Comparison of ENCODE assay signal across 8 mouse cellular contexts in genomic region chr13:21993957-21994738, GRCm38 (mm10). TPM values are rescaled to one million over a fixed set of nuclear protein-coding genes. Genes with fewer than 3 reads are reported as not detected.
DNase-seq lines count a peak whose midpoint lies in the region; ATAC-seq lines count a peak whose summit lies in the region.

No protein-coding gene starts in this region.

- H3K9ac ChIP-seq in forebrain, embryonic 16.5 days (replicated peaks; ENCODE audit: low read depth, low read length): no peak overlapping the region
- H3K9ac ChIP-seq in heart, embryonic 13.5 days: no peak overlapping the region

- WGBS in forebrain, embryonic 10.5 days: 0% methylated on average over 22 of the region's 22 CpGs
- 2% methylated on average over 22 of the region's 22 CpGs for WGBS in forebrain, embryonic 16.5 days
- 2% methylated on average over 22 of the region's 22 CpGs for WGBS in heart, embryonic 13.5 days

- H3K36me3 ChIP-seq in forebrain, embryonic 10.5 days (replicated peaks): no peaks in the 10 kb centered on the region
- H3K36me3 ChIP-seq in forebrain, embryonic 16.5 days (ENCODE audit: control insufficient read depth, insufficient read depth): no peaks in the 10 kb centered on the region
- no peaks in the 10 kb centered on the region for H3K36me3 ChIP-seq in heart, embryonic 13.5 days

- peak; percentile 80 for DNase-seq in forebrain, embryonic 10.5 days (ENCODE audit: extremely low spot score, low spot score)
- DNase-seq in right cerebral cortex, postnatal 4 days: peak; percentile 27
- no peak for DNase-seq in right cerebral cortex, postnatal 14 days
- peak; percentile 23 for DNase-seq in lung, postnatal 14 days
- no peak for DNase-seq in urinary bladder, adult 18-20 months (ENCODE audit: low spot score in 2 of 2)
- DNase-seq in urinary bladder, postnatal 36 days (ENCODE audit: low spot score in 2 of 2): no peak

- peak overlapping the region; percentile 58 for H3K4me3 ChIP-seq in forebrain, embryonic 10.5 days
- H3K4me3 ChIP-seq in forebrain, embryonic 16.5 days (replicated peaks; ENCODE audit: low read length): no peak overlapping the region
- peak overlapping the region; percentile 58 for H3K4me3 ChIP-seq in heart, embryonic 13.5 days

- H3K4me2 ChIP-seq in forebrain, embryonic 16.5 days (ENCODE audit: low read length): no peak overlapping the region; the same call in 1 of the 2 replicates
- H3K4me2 ChIP-seq in heart, embryonic 13.5 days: peak overlapping the region; percentile 78

- no peak for ATAC-seq in forebrain, embryonic 16.5 days
- ATAC-seq in heart, embryonic 13.5 days (ENCODE audit: extremely low read depth, insufficient number of reproducible peaks, low FRiP score, low TSS enrichment): no peak

- no peaks in the 10 kb centered on the region for H3K9me3 ChIP-seq in forebrain, embryonic 10.5 days
- H3K9me3 ChIP-seq in forebrain, embryonic 16.5 days (ENCODE audit: control insufficient read depth, low read length): no peaks in the 10 kb centered on the region; the same call in 1 of the 2 replicates
- H3K9me3 ChIP-seq in heart, embryonic 13.5 days: peaks cover 3% of the 10 kb centered on the region; the same call in 1 of the 2 replicates

- H3K27ac ChIP-seq in forebrain, embryonic 10.5 days: no peak overlapping the region
- no peak overlapping the region for H3K27ac ChIP-seq in forebrain, embryonic 16.5 days (ENCODE audit: low read length)
- H3K27ac ChIP-seq in heart, embryonic 13.5 days (replicated peaks): no peak overlapping the region

- H3K4me1 ChIP-seq in forebrain, embryonic 10.5 days: peaks cover 37% of the 10 kb centered on the region
- peaks cover 12% of the 10 kb centered on the region for H3K4me1 ChIP-seq in forebrain, embryonic 16.5 days (replicated peaks; ENCODE audit: control insufficient read depth, insufficient read depth, low read length)
- H3K4me1 ChIP-seq in heart, embryonic 13.5 days: peaks cover 16% of the 10 kb centered on the region

- peaks cover 59% of the 10 kb centered on the region for H3K27me3 ChIP-seq in forebrain, embryonic 10.5 days (ENCODE audit: poor library complexity, severe bottlenecking)
- peaks cover 43% of the 10 kb centered on the region for H3K27me3 ChIP-seq in forebrain, embryonic 16.5 days (replicated peaks; ENCODE audit: control insufficient read depth, insufficient read depth, low read length)
- H3K27me3 ChIP-seq in heart, embryonic 13.5 days (replicated peaks): peaks cover 54% of the 10 kb centered on the region

RNA-seq across cellular contexts. Expression of gene Pom121l2, which starts 13.2 kb away (rescaled TPM):
- polyA plus RNA-seq in forebrain, embryonic 10.5 days (2016; fragmentation: Nextera tagmentation; extraction: Ambion mirVana): 0.09 TPM in 1 of 2 replicates, not detected in the other
- polyA plus RNA-seq in forebrain, embryonic 16.5 days (2015; fragmentation: Nextera tagmentation; extraction: Ambion mirVana): not detected in 2 replicates
- polyA plus RNA-seq in heart, embryonic 13.5 days (2015; fragmentation: Nextera tagmentation; extraction: Ambion mirVana): 0.05 and 0.07 TPM in 2 replicates

RNA-seq across cellular contexts. Expression of gene Prss16, which starts 15.4 kb away (rescaled TPM):
- polyA plus RNA-seq in forebrain, embryonic 10.5 days (2016; fragmentation: Nextera tagmentation; extraction: Ambion mirVana): 0.26 and 0.41 TPM in 2 replicates
- polyA plus RNA-seq in forebrain, embryonic 16.5 days (2015; fragmentation: Nextera tagmentation; extraction: Ambion mirVana): 0.19 TPM in 1 of 2 replicates, not detected in the other
- 0.59 and 3.3 TPM in 2 replicates for polyA plus RNA-seq in heart, embryonic 13.5 days (2015; fragmentation: Nextera tagmentation; extraction: Ambion mirVana)

RNA-seq across cellular contexts. Expression of gene Hist1h2ah, which starts 41.2 kb away (rescaled TPM):
- polyA plus RNA-seq in forebrain, embryonic 10.5 days (2016; fragmentation: Nextera tagmentation; extraction: Ambion mirVana): 12.1 and 14.3 TPM in 2 replicates
- polyA plus RNA-seq in forebrain, embryonic 16.5 days (2015; fragmentation: Nextera tagmentation; extraction: Ambion mirVana): not detected in 2 replicates
- 4.1 and 11.0 TPM in 2 replicates for polyA plus RNA-seq in heart, embryonic 13.5 days (2015; fragmentation: Nextera tagmentation; extraction: Ambion mirVana)

RNA-seq across cellular contexts. Expression of gene Hist1h2bk, which starts 41.5 kb away (rescaled TPM):
- 6.4 and 7.7 TPM in 2 replicates for polyA plus RNA-seq in forebrain, embryonic 10.5 days (2016; fragmentation: Nextera tagmentation; extraction: Ambion mirVana)
- polyA plus RNA-seq in forebrain, embryonic 16.5 days (2015; fragmentation: Nextera tagmentation; extraction: Ambion mirVana): 3.3 TPM in 1 of 2 replicates, not detected in the other
- polyA plus RNA-seq in heart, embryonic 13.5 days (2015; fragmentation: Nextera tagmentation; extraction: Ambion mirVana): 3.1 and 3.4 TPM in 2 replicates

RNA-seq across cellular contexts. Expression of gene Hist1h4i, which starts 47.0 kb away (rescaled TPM):
- polyA plus RNA-seq in forebrain, embryonic 10.5 days (2016; fragmentation: Nextera tagmentation; extraction: Ambion mirVana): 53.1 and 58.6 TPM in 2 replicates
- polyA plus RNA-seq in forebrain, embryonic 16.5 days (2015; fragmentation: Nextera tagmentation; extraction: Ambion mirVana): 14.0 and 14.5 TPM in 2 replicates
- 10.8 and 11.3 TPM in 2 replicates for polyA plus RNA-seq in heart, embryonic 13.5 days (2015; fragmentation: Nextera tagmentation; extraction: Ambion mirVana)

Comparison
In these comparisons a context has a peak if more than half of its experiments do, and no peak if none do; other contexts are left out.
1. DNase-seq: peak in forebrain, embryonic 10.5 days (single experiment), right cerebral cortex, postnatal 4 days (single experiment) and lung, postnatal 14 days (single experiment); none in right cerebral cortex, postnatal 14 days (single experiment), urinary bladder, adult 18-20 months (0 of 2) and urinary bladder, postnatal 36 days (0 of 2).